Mouse (Mus musculus) heart, postnatal 0 days (tissue): ENCODE results near the gene Abca7.

Experiments
- CTCF ChIP-seq: IDR thresholded peaks from 2 replicates; pipeline ENCODE4 v1.5.1; 2016; ENCODE audit warnings: antibody characterized with exemption, control low read depth, low read depth
- EP300 ChIP-seq: IDR thresholded peaks from 2 replicates; pipeline ENCODE4 v1.6.1; 2016; ENCODE audit warnings: antibody characterized with exemption, low read depth

- TF ChIP-seq CTCF = no peak
- TF ChIP-seq EP300 = no peak
Measured at GRCm38 (mm10) chr10:79976071-79976721, 20.1 kb upstream of the Abca7 start.
